Mouse (Mus musculus) adrenal gland, adult 8-10 months (tissue): ENCODE results near the gene Metap2. TPM values are rescaled to one million over a fixed set of nuclear protein-coding genes. Genes with fewer than 3 reads are reported as not detected.
"Not testable (repeated sequence)": the region's sequence is repeated elsewhere in the genome, so short reads cannot be mapped to it uniquely, and the experiment has no call there.

Experiments
- DNase-seq: peaks from one replicate; pipeline ENCODE4 v3.0.0; 2022
- total RNA-seq, 4 experiments: library from RNA; stranded (reverse); gene quantifications; 2 replicates each; pipeline ENCODE4 v1.2.4; 2022

Gene Metap2
- total RNA-seq, 4 experiments from 2014 or later: 159 to 224 (median 194) TPM

GRCm38 (mm10) chr10:93834394-93834745, 62.5 kb downstream of the Metap2 start:
- no peak for DNase-seq

GRCm38 (mm10) chr10:93833699-93834393, 63.0 kb downstream of the Metap2 start:
- DNase-seq: peak; percentile 44

- DNase-seq: no peak
Measured at GRCm38 (mm10) chr10:93833370-93833698, 63.6 kb downstream of the Metap2 start.

GRCm38 (mm10) chr10:93832811-93833210, 64.1 kb downstream of the Metap2 start:
- DNase-seq: no peak

- no peak for DNase-seq
Measured at GRCm38 (mm10) chr10:93831730-93832574, 64.9 kb downstream of the Metap2 start.

GRCm38 (mm10) chr10:93830931-93831729, 65.8 kb downstream of the Metap2 start, which contains the start of gene Usp44:
TSS of gene Usp44 (plus strand) at chr10:93831555.
- no peak for DNase-seq

GRCm38 (mm10) chr10:93829898-93830831, 66.7 kb downstream of the Metap2 start:
- DNase-seq: no peak

- peak; percentile 32 for DNase-seq
Measured at GRCm38 (mm10) chr10:93818661-93819060, 78.2 kb downstream of the Metap2 start.

- no peak for DNase-seq
Measured at GRCm38 (mm10) chr10:93813755-93814154, 83.1 kb downstream of the Metap2 start.

GRCm38 (mm10) chr10:93812774-93813415, 84.0 kb downstream of the Metap2 start:
- peak; percentile 43 for DNase-seq

GRCm38 (mm10) chr10:93812098-93812497, 84.8 kb downstream of the Metap2 start:
- no peak for DNase-seq

- DNase-seq: no peak
Measured at GRCm38 (mm10) chr10:93810590-93811185, 86.2 kb downstream of the Metap2 start.

- not testable (repeated sequence) for DNase-seq
Measured at GRCm38 (mm10) chr10:93809438-93809837, 87.5 kb downstream of the Metap2 start.

Other genes starting within 250 kb of the Metap2 start
- not detected for gene Usp44, start 65.5 kb downstream of the Metap2 start, total RNA-seq
- 10 to 100 TPM; 18.4 to 30.9 (median 25.1) TPM for gene Vezt, start 138.7 kb upstream of the Metap2 start, total RNA-seq
- 1 to 10 TPM; 4.5 to 6.5 (median 5.7) TPM for gene Fgd6, start 138.9 kb upstream of the Metap2 start, total RNA-seq